Mouse (Mus musculus) gastrocnemius, postnatal 14 days (tissue): ENCODE results near the gene Tunar. TPM values are rescaled to one million over a fixed set of nuclear protein-coding genes. Genes with fewer than 3 reads are reported as not detected.
A peak's percentile ranks its signal among the peaks of the same experiment; 100 is the strongest.

Experiments
- DNase-seq: peaks from one replicate; pipeline ENCODE4 v3.0.0; 2021; ENCODE audit warnings: mixed read lengths
- intact Hi-C: fragments of 180-260 bp; cut with DNase I; formaldehyde crosslinking; loops from one replicate; pipeline ENCODE4 v1.15.1; 2025; ENCODE audit warnings: low total_unique reads
- long read RNA-seq, 2 experiments: library from polyadenylated mRNA; stranded (forward); transcript quantifications; one replicate each; pipeline ENCODE4 v2.0.0; 2021
- total RNA-seq, 2 experiments: library from RNA; stranded (reverse); gene quantifications; 2 replicates each; pipeline ENCODE4 v1.2.3; 2021

Tunar gene
- not detected for total RNA-seq
- long read RNA-seq, experiment 1 = 0 reads
- long read RNA-seq, experiment 2 = 0 reads

DNA sequence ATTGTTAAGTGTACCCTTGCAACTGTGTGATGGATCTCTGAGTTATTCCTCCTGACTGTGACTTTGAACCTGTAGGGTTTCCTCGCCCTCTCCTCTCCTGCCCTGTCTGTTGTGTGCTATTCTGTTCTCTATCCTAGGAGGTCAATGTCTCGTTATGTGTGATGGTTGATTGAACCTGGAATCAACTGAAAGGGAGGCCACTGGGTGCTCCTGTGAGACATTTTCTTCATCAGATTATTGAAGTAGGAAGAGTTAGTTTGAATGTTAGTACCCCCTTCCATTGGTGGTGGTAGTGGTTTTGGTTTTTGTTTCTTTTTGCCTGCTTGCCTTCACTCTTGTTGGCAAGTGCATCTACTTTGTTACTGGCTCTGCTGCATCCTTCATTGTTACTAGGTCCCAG, at the start of gene Tunar:
TSS of gene Tunar (plus strand) at position 301 of the 400 bp plus-strand sequence.
- DNase-seq = no peak

DNA sequence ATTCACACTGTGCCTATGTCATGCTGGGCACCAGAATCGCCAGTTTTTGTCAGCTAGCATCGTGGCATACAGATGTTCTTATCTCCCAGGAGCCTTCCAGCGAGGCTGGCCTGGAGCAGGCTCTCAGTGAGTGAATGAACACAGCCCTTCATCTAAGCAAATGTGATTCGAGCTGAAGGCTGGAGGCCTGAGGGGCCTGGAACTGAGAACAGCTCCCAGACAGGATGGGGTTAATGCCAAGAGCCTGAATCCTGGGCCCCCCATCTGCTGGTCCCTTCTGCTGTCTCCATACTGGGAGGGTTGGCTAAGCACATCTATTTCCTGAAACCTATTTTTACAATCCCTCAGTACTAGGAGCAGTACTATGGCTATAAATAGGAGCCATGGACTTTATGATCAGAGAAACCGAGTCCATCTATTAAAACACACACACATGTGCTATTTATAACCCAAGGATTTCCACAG, 21.1 kb upstream of the Tunar start:
- intact Hi-C loops = no loop called here
- no peak for DNase-seq

More for the DNA sequence above, at the start of gene Tunar:
- intact Hi-C loops = no loop called here

DNA sequence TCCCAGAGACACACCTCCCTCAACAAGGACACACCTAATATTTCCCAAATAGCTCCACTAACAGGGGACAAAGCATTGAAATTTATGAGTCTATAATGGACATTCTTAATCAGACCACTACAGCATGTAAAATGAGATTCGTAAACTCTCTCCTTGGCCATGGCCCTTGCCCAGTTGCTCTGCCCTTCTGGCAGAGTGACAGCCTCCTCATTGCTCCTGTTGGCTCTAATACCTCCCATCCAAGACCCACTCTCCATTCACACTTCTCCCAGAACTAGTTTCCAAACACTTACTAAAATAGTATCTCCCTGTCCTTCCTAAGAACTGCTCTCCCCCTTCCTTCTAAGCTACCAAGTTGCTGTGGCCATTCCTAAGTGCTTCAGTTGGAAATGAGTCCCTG, 19.3 kb upstream of the Tunar start:
- no peak for DNase-seq
- intact Hi-C loops = no loop called here

DNA sequence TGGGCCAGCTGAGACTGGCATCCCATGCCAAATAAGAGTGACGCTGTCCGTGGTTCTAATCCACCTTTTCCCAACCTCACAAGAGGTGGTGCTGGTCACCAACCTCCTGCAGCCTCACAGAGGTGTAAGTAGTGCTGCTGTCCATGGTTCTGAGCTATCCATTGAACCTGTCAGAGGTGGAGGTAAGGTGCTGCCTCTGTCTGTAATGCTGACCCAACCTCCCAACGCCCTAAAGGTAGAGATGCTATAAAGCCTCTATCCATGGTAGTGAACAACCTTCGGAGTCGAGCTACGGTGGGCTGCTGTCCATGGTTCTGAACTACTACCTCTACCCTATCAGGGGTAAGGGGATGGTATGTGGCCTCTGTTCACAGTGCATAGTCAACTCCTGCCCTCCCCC, 11.5 kb upstream of the Tunar start:
- intact Hi-C loops = no loop called here
- no peak for DNase-seq

DNA sequence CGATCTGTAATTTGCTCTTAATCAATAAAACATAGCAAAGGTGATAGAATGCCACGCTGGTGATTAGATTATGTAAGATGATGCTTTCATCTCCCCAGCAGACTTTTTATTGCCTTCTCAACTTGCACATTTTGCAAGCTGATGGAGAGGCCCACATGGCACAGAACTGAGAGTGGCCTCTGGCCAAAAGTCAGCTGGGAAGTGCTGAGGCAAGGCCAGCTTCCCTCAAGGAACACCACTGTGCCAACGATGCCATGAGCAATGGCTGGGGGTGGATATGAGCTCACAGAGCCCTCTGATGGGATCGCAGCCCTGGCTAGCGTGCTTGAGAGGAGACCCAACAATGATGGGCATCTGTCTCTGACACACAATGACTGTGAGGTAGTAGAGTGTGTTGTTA, 6.6 kb upstream of the Tunar start:
- no peak for DNase-seq
- intact Hi-C loops = no loop called here

DNA sequence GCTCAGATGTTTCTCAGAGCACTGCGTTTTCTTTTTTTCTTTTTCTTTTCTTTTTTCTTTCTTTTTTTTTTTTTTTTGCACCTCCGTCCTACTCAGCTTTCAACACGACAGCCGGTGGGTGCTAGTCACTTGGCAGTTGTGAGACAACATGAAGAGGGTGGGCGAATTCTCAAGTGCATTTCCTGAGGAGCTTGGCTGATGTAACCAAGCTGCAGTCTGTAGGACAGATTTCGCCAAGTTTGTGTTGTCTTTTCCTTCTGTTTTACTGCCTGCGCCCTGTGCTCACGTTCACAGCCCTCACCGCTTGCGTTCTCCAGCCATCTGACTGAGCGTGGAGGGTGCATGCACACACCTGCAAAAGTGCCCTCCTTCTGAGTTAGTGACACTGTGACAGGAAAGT, 5.3 kb upstream of the Tunar start:
- no peak for DNase-seq
- intact Hi-C loops = no loop called here

DNA sequence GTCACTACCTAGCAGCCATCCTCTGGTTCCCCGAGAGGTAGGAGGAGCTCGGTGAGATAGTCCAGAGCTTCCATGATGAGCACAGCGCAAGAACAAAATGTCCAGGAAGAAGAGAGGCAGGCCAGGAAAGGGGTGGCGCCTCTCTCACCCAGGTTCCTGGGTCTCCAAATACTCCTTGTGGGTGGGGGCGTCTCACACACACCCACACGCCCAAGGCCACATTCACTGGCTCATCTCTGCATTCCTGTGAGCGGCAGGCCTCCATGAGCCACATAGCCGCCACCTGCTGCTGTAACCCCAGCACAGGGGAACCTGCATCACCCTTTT, 2.4 kb downstream of the Tunar start:
- DNase-seq = no peak
- intact Hi-C loops = no loop called here

DNA sequence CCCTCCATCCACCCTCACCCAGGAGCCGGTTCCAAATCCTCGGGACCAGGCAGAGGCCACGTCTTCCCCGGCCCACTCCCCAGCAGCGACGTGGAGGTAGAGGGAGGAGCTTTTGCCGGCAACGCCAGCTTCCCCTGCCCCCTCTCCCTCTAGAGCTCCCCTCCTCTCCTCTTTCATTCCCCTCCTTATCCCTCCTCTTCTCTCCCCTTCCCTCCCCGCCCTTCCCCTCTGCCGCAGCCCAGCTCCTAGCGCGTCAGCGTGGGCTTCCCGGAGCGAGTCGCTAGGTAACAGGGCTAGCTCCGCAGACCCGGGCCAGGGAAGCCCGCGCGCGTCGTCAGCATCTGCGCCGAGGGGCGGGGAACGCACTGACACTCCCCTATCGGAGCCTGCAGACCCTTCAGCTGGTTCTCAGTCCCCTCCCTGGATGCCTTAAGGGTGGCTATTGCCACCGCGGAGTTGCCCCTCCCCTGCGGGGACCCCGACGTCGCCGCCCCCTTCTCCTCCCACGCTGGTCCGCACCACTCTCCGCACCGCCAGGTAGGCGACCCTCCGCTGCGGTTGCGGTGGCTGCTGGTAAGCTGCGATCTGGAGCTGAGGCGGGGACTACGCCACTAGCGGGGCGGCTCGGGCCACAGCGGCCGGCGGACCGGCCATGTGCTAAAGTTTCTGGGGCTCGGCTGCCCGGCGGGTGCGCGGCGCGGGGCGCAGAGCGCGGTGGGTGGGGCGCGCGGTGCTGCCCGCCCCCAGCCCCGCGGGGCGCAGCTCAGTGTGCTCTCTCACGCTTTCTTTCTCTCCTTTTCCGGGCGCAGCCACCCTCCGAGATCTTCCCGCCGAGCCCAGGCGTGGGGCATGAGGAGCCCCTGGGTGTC, 3.0 kb downstream of the Tunar start:
- intact Hi-C loops = no loop called here

DNA sequence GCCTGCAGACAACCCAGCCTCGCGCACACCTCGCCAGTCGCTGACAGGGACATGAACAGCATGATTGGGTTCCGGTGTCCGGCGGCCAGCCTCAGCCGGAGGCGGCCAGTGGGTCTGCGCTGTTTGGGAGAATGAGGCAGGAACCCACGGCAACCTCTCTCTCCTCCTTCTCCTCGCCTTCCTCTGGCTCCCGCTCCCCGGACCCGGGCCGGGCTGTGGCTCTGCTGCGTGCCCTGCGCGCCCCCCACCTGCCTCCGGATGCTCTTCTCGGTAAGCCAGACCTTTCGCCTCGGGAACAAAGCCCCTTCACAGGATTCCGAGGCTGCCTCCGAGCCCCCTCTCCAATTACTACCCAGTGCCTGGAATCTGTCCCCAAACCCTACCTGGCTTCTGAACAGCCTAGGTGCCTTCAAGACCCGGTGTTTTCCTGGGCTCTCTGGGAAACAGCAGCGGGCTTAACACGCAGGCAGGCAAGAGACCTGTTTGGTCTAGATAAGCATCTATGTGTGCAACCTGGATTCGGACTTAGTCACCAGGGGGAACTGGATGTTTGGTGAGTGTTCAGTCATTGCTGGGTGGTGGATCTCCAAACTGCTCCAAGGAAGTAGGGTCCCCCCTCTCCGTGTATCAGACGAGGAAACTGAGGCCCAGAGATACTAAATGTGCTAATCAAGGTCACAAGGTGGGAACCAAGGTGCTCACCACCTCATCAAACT, 3.8 kb downstream of the Tunar start:
- intact Hi-C loops = no loop called here

More for the DNA sequence above, 3.0 kb downstream of the Tunar start:
- DNase-seq = no peak

DNA sequence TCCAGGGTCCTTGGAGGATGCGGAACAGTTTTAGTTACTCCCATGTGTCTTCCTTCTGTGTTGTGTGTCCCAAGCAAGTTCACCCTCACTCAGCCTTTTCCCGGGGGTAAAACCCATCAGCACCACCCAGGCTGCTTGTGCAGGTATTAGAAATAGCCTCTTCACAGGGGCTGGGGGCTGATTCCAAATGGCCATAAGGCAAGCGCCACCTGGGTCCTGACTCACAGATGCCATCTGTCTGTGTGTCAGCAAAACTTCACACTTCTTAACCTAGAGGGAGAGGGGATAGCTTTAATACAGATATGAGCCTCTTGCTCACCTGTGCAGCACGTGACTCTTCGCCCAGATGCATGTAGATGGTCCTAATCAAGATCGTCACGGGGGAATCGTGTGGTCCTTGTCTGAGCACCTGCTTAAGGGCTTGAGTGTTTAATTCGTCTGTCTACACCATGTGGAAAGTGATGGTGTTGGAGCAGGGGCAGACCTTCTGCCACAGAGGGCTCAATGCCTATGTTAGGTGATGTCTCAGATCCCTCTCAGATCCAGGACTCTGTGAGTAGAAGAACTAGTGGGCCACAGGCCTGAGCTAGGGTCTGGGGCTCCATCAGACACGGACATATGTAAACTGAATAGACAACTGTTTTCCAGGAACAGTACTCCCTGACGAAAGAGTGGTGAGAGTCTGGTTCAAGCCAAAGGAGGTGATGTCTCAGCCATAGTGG, 4.7 kb downstream of the Tunar start:
- intact Hi-C loops = no loop called here
- no peak for DNase-seq

More for the DNA sequence above, 3.8 kb downstream of the Tunar start:
- no peak for DNase-seq

DNA sequence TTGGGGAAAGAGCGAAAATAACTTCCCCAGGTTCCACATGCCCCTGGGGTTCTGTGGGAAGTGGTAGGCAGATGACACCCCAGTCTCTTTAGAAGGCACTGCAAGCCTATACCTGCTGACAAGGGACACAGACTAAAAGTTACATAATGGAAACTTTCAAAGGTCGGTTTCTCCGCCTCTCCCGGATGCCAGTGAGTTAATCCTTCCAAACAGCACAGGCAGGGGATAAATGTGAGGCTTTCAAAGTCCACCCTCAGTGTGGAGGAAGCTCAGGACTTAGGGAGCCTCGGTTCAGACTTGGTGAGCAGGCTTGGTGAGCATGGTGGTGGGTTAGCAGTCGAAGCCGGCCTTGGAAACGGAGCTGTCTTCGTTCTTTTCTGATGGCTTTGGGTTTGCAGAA, 7.9 kb downstream of the Tunar start:
- DNase-seq = no peak
- intact Hi-C loops = no loop called here

DNA sequence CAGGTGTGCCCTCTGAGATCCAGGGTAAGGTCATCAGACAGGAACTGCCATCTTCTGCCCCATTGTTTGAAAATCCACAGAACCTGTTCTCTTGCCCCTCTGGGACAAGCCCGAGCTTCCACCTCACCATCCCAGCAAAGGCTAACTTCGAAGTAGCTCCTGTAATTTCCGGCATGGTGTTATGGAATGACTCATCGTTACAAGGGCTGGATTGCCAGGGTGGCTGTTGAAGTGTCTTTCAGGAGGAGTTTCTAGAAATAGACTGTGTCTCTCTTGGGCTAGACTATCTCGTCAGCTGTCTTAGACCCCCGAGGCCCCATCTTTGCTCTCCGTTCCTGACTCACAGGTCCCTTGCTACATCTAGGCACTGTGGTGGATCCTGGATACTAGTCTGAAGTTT, 10.8 kb downstream of the Tunar start:
- DNase-seq = no peak
- intact Hi-C loops = no loop called here

DNA sequence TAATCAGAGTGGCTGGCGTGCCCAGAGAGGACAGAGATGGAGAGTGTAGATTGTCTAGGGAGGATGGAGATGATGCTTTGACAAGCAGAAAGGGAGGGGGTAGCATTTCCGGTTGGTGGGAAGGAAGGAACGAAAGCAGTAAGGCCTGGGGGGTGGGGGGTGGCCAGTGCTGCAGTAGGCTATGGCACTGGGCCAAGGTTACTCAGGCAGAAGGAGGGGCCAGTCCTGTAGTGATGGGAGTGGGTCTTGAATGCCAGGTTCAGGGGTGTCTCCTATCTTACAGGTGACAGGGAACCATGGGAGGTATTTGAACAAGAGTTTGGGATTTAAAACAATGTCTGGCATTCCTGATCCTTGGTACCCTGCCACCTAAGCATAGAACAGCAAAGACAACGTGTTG, 13.2 kb downstream of the Tunar start:
- intact Hi-C loops = no loop called here

DNA sequence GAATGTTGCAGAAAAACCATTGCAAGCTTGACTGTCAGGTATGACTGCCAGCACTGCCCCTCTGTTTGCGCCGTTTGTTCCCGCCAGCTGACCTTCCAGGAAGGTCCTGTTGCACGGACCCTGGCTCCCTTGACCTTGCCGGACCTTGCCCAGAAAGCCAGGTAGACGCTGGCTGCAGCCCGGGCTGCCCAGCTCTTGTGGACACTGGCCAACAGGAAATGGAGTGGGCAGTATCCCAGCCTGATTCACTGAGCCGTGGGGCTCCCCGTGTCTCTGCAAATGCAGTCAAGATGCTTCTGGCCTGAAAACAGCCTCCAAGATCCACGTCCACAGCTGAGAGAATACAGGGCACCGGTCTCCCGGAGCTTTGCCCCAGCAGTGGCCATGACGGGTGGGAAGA, 13.6 kb downstream of the Tunar start:
- intact Hi-C loops = no loop called here
- no peak for DNase-seq

More for the DNA sequence above, 13.2 kb downstream of the Tunar start:
- no peak for DNase-seq

DNA sequence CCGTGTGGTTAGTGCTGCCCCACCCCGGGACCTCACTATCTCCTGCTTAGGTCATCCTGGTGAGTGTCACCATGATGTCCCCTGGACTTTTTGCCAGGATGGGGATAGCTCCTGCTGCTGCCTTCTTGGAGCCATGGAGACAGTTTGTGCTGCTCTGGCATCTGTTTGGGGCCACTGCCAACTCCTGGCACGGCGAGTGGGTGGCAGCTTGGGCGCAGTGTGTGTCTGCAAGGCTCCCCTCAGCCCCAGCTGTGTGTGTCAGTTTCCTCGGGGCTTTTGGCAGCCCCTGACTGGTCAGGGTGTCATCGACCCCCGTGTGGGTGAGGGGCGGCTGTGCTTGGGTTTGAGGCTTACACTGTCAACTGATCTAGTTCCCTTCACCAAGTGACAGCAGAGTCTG, 20.6 kb downstream of the Tunar start:
- DNase-seq = peak; percentile 38
- intact Hi-C loops = no loop called here

DNA sequence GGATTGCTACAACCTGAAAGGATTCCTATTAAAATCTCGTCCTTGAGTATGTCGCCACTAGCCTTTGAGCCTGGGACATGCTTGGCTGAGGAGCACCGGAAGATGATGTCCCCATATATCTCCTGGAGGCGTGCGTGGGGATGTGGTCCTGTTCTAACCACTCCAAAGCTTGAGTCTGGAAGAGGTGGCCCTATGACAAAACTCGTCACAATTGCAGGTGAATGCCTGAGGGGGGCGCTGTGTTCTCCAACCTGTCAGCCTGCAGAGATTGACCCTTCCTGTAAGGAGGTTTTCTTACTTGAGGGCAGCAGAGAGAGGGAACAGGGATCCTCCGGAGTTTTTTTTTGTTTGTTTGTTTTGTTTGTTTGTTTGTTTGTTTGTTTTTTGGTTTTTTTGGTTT, 21.1 kb downstream of the Tunar start:
- no peak for DNase-seq
- intact Hi-C loops = no loop called here

DNA sequence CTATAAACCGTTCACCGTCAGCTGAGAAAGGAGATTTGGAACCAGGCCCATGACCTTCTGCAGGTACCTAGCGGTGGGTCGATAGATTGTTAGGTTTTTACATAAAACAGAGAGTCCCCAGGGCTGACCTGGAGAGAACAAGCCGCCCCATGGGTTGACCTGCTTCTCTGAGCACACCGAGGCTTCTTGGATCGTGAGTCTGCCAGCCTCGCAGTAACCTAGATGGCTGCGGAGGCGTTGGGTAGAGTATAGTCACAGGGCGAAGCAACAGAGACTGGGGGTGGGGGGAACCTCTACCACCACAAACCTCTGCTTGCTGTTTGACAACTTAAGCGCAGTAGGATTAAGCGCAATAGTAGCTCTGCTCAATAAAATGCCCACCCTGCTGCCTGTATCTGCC, 23.1 kb downstream of the Tunar start:
- DNase-seq = no peak
- intact Hi-C loops = no loop called here

DNA sequence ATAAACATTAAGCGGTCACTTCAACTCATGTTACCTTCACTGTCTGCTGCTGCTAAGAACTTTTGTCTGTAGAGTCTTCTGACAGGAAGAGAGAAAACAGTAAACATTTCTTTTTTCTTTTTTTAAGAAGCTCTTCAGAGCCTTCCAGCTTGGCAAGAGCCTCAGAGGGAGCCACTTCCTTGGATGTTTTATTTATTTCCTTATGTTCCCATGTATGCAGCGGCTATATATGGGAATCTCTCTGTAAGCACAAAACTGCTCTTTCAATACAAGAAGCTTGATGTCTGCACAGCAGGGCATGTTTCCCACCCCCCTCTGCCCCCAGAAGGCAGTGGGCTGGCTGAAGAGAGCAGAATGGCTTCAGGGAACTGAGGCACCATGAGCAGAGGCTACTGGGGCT, 30.0 kb downstream of the Tunar start:
- intact Hi-C loops = no loop called here
- no peak for DNase-seq

DNA sequence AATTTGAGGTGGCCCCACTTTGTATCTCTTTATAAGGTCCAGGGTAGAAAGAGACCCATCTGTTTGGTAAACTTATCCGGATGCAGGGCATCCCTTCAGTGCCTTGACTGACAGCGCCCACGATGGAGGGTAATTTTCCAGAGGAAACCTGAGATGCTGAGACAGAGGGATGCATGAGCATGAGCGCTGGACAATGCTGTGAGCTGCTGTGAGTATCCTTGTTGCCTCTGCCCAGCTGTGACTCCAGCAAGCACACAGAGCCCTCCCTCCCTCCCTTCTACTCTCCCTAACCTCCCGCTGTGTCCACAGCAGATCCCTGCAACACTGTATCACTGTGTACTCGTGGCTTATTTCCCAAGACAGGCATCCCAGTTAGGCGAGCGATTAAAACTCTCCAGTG, 40.9 kb downstream of the Tunar start:
- intact Hi-C loops = no loop called here
- DNase-seq = no peak

DNA sequence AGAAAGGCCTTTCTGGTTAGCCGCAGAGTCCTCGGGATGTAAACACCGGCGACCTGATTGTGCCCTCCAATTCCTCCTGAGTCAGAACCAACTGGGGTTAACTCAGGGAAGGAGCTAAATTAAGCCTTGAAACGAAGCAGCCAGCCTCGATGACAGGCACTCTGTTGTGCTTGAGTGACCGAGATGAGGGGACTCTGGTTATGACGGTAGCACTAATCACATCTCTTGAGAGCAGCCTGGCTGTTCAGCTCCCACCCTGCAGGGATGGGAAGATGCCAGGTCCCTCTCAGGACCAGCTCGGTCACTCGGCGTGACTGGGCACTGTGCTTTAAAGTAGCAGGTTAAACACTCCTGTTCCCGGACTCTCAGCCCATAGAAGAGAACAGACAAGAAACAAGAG, 43.3 kb downstream of the Tunar start:
- intact Hi-C loops = no loop called here
- no peak for DNase-seq
